Mouse (Mus musculus) gonadal fat pad, adult 2 months (tissue): Measurements from ENCODE around the gene Shc3. TPM values are rescaled to one million over a fixed set of nuclear protein-coding genes. Genes with fewer than 3 reads are reported as not detected.

Experiments
- DNase-seq: peaks from one replicate; pipeline ENCODE4 v3.0.0-alpha.2; 2012; ENCODE audit warnings: low read depth
- polyA plus RNA-seq: library from polyadenylated mRNA; depleted of rRNA; stranded (reverse); fragments of >200 nt; gene quantifications from 2 replicates; pipeline ENCODE4 v1.2.3, GENCODE M21; 2012

Gene Shc3
- polyA plus RNA-seq, 1 experiment, result 0.34 TPM

DNA sequence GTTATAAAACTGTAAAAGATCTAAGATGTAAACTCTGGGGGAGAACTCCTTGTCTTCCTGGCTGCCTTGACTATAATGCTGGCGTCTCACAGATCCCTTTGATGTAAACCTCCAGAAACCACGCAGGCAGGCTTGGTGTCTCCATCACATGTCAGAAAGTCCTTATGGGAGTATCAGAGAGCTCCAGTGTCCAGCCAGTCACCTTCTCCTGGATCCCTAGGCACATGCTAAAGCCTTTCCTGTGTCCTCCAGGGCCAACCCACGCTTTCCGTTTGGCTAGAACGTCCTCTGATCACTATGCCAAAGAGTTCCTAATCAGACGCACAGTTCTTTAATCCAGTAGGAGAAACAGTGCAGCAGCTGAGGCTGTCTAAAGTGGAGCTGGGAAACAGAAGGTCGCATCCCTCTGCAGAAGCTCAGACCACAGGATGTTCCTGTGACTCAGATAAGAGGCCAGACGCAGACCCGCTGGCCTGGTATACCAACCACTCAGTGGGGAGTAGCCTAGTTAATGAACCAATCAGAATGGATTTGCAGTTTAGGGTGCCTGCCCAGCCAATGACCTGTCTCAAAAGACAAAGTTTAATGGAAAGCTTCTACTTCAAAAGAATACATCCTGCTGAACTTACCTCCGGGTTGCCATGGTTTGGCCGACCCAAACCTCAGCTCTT, 88.7 kb downstream of the Shc3 start:
- DNase-seq, result no peak

DNA sequence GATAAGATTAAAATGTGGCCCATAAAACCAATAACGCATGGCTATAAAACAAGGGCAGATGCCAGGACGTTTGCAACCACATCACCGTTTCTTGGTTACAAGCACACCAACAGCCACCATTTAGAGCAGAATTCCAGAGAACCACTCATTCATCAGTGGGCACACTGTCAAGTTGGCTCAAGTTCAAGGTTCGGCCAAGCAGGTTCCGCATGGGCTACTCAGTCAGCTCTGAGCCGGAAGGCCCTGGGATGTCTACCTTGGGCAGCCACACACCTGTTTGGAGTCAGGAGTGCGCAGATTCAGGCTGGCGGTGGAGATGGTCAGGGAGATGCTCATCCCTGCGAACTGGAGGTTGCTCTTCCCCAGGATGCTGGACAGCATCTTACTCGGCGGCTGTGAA, 89.4 kb downstream of the Shc3 start:
- DNase-seq, result no peak

DNA sequence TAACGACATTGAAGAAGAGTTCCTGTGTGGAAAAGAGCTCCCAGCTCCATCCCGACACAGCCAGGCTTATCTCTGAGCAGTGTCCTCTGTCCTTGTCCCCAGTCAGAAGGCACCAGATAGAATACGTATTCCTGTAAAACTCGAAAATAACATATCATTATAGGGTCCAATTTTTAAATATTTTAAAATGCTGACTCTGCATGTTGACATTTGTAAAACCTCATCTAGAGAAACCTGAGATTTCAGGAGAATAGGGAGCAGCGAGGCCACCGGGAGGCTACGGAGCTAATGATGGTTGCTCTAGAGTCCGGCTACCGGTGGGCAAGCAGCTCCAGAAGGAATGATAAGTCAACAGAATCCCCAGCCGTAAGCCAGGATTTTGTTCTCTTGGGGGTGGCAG, 92.2 kb downstream of the Shc3 start:
- no peak for DNase-seq

DNA sequence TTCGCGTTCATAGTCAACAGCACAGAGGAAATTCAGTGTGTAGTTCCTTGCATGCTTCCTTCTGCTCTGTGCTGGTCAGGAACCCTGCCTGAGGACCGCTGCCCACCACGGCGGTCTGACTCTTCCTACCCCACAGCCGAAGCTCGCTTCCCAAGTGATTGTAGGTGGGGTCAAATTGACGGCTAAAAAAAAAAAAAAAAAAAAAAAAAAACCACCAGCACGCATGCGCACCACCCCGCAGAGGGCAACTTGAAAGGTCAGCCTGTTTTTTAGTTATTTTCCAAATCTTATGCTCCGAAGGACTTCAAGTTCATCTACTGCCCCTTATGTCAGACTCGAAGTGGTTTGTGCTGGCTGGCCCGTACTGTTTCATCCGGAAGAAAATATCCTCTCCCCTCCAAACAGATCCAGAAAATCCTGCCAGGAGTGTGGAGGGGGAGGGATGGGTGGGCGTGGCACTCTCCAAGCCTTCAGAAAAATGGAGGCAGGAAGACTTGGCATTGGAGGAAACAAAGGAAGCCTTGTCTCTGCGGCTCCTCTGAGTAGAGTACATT, 100.4 kb downstream of the Shc3 start:
- no peak for DNase-seq

DNA sequence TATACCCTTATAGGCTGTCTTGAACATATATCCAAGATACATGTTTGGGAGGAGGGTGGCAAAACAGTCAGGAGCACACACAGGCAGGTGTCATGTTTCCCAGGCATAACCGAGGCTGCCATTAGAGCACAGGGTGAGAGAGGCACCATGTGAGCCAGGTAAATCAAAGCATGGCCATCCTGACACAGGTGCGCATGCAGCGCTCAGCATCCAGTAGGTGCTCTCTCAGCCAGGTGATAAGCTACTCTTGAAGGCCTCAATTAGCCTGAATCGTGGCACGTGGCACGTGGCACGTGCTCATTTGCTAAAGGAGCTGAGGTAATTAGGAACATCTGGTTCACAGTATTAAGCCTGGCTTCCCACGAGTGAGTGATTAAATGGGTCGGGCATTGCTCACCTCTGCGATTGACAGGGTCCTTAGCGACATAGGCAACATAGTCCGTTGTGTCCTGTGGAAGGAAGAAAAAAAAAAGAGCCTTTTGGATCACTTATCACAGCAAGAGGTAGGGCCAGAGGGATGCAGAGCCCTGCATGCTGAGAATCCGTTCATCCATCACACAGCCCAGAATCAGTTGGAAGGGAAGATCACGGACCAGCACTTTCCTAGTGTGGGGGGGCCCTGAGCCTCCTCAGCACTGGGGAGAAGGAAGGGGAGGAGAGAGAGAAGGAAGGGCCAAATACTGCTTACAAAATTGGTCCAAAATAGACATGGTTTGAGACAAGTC, 102.9 kb downstream of the Shc3 start:
- DNase-seq, result no peak

DNA sequence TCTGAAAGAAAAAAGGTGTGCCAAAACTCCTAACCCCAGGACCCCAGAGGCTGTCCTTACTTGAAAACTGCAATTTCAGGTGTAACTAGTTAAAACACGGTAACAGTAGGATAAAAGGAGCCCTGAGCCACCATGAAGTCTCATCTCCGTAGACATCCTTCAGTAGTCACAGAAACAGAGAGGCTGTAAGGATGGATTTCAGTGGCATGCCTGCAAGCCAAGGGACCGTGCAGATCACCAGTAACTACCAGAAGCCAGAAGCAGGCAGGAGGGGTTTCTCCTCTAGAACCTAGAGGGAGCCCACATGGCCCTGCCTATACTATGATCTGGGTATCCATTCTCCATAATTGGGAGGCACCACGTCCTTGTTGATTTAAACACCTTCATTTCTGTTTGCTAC, 104.9 kb downstream of the Shc3 start:
- DNase-seq, result no peak

DNA sequence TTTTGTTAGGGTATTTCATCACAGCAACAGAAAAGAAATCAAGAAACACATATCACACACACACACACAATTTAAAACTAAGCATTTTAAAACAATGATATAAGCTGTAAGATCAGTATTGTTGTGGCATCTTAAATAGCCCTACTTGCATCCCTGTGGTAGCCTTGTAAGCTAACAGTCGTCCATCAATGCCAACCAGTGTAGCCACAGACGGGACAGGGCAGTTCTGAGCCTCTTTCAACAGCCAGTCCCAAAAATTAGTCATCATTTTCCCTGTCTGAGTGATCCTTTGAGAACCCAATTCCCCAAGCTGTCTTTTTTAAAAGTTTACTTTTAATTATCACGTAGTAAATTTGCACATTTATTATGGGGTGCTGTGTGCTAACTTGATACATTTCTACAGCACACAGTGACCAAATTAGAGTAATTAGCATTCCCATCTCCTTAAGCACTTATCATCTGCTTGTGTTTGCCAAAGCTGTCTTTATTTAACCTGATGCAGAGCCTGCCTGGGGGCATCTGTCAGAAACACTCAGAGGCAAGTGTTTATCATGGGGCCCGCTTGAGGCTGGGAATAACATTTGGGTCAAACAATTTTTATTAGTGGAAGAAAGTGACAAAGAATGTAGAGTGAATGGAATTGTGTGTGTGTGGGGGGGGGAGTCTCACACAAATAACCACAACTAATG, 112.9 kb downstream of the Shc3 start:
- no peak for DNase-seq

DNA sequence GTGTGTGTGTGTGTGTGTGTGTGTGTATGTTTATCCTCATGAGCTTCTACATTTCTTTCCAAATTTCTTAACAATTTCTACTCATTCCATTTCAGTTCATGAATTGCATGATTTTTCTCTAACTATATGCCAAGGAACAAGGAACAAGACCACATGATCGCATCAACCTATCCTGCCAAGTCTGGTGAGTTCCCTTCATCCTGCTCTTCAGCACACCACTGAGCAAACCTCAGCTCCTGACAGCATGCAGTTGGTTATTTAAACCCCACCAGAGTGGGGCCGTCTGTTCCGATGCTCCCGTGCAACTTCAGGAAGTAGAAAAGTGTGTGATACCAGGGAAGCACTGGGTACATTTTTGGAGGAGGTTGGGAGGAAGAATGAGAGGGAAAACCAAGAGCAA, 122.7 kb downstream of the Shc3 start:
- DNase-seq, result no peak

DNA sequence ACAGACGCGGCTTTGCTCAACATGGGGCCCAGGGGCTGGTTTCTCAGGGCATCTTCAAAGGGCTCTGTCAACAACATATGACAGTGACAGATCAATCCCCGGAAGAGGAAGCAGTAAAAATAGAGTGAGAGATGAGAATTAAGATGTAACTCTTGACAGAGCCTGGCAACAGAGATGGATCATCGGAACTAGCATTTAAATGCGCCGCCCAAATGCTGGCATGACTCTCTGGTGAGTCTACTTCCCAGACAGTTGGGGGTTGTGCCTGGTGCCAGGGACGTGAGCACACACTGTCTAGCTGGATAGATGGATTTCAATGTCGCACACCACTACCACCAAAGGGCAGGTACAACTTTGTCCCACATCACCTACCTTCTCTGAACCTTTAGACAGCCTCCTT, 126.3 kb downstream of the Shc3 start:
- DNase-seq, result no peak

DNA sequence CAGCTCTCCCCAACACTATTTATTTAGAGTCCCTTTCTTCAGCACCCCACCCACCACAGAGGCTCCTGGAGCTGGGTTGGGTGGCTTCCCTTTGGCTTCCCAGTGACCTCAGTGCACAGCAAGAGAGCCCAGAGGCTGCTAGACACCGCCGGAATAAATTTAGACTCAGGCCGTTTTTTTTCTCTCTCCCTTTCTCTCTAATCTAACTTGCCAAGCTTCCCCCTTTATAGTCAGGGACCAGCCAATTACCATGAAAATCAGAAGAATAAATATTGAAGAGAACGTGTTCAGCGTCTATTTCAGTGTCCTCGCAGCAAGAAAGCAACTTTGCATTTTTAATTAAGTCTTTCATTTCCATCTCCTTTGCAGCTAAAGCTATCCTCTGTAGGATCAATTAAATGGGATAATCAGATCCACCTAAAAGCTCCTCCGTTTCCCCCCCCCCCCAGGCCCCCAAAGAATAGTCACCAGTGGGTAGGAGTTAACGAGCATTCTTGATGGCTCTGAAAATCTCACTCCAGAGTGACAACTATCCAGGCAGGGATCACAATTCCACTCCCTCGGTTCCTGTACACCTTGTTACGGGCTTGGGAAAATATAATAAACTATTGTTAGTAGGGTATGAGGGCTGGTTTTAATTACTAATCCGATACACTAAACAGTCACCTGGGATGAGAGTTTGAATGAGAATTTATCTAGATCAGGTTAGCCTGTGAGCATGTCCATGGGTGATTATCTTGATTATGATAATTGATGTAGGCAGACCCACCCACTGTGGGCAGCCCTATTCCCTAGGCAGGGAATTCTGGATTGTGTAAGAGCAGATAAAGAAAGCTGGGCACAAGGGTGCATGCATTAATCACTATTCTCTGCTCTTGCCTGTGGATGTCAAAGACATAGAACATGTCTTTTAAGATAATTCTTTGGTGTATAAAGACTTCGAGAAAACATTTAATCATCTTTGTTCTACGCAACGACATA, 131.8 kb downstream of the Shc3 start:
- DNase-seq, result no peak

DNA sequence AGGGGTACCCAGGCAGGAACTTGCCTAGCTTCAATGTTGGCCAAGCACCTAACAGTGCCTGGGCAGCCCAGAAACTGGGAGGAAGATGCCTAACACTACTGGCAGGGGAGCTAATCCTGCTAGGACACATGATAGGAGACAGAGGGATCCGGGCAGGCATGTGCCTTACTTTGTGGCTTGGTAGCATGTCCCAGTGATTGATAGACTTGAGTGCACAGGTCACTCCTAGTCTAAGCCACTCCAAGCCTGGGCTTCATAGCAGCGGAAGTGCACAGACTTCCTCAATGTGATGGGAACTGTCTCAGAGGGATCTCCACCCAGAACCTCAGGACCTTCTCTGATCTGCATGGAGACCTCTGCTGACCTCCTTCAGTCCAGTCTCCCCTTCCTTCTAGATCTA, 134.1 kb downstream of the Shc3 start:
- no peak for DNase-seq

DNA sequence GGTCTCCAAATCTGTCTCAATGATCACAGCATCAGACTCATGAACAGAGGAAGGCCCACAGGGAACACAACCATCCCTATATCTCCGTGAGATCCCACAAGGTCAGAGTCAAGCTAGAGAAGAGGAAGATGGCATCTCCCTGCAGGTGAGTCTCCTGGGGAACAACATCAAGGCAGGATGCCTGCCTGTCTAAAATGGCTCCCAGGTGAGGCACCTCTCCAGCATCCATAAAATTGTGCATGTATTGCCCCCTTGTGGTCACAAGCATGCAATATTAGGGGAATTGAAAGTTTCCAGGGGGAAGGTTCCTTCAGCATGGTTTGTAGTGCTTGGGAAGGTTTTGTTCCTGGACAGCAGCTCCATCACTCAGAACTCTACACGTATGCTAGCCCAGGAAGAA, 134.8 kb downstream of the Shc3 start:
- DNase-seq, result no peak

DNA sequence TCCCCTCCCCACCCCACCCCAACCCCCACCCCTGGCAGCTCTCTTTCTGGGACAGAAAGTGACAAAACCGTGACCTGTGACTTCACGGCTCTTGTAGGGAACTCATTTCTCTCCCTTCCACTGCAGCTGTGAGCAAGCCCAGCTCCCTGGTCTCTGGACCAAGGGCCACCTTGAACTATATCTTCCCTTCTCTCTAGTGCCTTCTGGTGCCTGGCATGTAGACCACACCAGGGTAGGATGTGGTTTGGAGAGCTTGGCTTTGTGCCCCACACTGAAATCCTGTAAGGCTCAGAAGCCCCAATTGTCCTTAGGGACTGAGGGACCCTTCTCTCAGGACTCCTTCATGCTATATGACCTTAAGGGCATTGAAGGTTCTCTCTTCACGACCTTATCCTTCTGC, 135.8 kb downstream of the Shc3 start:
- DNase-seq, result no peak

DNA sequence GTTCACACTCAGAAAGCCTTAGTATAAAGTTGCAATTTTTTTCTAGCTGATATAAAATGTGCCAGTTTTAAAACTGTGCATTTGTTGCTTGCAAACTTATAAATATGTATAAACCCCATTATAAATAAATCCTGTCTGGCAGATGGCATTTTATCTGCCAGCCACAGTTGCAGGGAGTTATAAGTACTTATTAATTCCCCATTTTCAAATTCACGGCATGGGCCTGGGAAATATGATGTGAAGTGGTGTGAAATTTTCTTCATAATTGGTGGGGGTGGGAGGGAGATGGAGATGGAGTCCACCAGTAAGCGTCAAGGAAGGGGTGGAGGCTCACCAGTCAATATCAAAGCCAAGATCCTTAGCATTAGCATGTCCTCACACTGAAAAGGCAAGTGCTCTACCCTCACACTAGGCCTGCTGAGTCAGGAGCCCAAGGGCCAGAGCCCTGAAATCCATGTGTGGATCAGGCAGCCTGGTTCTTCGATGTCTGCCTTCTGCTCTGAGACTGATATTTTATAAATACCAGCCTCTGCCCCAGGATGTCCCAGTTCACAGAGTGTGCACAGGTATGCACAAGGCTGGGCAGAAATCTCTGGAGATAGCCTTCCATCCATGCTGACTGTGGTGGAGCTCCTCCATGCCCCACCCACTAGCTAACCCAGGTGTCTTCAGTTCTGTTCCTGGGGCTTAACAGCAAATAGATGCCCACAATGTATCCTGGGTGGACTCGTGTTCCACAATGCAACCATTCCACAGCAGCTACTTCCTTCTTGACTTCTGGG, 143.4 kb downstream of the Shc3 start:
- DNase-seq, result no peak

DNA sequence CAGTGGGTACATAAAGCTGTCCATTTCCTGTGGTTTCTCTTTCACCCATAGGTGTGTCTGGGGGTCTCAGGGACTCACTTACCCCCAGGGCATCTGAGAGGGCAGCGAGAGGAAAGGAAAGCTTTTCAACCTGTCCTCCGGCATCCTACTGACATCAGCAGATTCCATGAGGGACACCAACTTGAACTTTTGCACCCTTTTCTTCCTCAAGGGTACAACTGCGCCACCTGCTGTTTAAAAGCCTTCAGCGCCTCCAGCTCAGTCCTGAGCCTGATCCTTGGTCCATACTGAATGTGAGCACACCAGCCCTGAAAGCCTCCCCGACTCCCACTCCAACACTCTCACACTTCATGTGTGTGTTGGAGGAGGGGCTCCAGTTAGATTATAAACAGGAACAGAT, 144.6 kb downstream of the Shc3 start:
- DNase-seq, result no peak

DNA sequence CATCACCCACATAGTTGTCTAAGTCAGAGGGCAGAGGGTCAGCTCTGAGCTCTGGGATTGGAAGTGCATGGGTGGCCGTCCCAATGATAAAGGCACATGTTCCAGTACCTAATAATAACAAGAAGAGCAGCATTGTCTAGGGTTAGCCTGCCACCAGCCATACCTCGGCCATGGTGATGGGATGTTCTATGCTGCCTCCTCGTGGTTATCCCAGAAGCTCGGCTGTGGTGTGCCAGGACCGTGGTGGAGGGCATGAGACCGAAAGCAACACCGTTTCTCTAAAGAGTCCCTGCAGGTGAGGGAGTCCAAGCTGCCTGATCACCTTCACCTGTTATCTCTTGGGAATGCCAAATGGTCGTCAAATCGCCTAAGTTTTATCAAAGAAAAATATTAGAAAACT, 145.6 kb downstream of the Shc3 start:
- no peak for DNase-seq

DNA sequence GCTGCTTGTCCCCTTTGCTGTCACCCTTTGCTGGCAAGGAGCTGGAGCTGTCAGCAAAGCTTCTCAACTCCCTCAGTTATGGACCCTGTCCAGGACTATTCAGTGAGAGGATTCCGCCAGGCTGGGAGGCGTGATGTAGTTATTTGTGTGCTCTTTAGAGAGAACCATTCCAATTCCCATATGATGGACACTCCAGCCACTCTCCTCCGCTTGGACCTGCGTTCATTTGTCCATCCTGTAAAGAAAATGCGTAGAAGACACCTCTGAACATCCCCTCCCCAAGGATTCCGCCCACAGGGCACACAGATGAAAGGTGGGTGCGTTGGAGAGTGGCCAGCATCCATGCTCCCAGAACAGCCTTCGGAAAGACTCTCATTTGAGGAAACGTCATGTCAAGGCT, 148.4 kb downstream of the Shc3 start:
- no peak for DNase-seq

DNA sequence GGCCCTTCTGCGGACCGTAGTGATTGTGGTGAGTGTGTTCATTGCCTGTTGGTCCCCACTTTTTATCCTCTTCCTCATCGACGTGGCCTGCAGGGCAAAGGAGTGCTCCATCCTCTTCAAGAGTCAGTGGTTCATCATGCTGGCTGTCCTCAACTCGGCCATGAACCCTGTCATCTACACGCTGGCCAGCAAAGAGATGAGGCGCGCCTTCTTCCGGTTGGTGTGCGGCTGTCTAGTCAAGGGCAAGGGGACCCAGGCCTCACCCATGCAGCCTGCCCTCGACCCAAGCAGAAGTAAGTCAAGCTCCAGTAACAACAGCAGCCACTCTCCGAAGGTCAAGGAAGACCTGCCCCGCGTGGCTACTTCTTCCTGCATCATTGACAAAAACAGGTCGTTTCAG, 149.7 kb downstream of the Shc3 start:
- DNase-seq, result no peak

DNA sequence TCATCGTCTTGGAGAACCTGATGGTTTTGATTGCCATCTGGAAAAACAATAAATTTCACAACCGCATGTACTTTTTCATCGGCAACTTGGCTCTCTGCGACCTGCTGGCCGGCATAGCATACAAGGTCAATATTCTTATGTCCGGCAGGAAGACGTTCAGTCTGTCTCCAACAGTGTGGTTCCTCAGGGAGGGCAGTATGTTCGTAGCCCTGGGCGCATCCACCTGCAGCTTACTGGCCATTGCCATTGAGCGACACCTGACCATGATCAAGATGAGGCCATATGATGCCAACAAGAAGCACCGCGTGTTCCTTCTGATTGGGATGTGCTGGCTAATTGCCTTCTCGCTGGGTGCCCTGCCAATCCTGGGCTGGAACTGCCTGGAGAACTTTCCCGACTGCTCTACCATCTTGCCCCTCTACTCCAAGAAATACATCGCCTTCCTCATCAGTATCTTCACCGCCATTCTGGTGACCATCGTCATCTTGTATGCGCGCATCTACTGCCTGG, 150.2 kb downstream of the Shc3 start:
- DNase-seq, result no peak

DNA sequence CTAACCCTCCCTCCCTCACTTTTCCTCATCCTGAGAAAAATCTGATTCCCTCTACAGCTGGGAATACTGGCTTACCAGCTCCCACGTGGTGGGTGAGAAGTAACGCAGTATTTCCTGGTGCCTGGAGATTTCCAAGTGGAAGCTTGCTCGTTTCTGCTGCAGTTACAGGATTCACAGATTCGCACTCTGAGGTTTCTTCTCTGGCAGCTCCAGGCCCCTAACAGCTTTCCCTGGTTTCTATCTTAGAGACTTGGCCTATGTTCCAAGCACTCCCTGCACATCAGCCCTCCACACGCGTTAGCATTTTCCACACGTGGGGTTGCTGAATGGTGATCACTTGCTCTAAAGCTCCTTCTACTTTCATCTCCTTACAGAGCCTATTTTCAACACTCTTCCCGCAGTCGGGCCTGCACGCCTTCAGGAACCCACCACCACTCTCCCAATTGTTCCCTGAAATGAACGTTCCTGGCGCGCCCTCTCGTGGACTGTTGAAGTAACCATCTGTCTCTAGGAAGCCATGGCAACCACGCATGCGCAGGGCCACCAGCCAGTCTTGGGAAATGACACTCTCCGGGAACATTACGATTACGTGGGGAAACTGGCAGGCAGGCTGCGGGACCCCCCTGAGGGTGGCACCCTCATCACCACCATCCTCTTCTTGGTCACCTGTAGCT, 150.8 kb downstream of the Shc3 start:
- no peak for DNase-seq
